Mouse (Mus musculus): Measurements from ENCODE around the gene Kctd13. TPM values are rescaled to one million over a fixed set of nuclear protein-coding genes. Genes with fewer than 3 reads are reported as not detected.

The Kctd13 gene
- polyA plus RNA-seq, 1 experiment from 2014 or later: 28.8 TPM

- 80% methylated on average over 2 of the region's 2 CpGs for WGBS
These were observed 52.9 kb downstream of the Kctd13 start for GRCm38 (mm10) chr7:126981601-126982000.

GRCm38 (mm10) chr7:126982054-126982453 is 53.4 kb downstream of the Kctd13 start:
- H3K36me3 ChIP-seq (ENCODE audit: control insufficient read depth, insufficient read depth, low read length): no peaks in the 10 kb centered on the region; the same call in 1 of the 2 replicates
- H3K27ac ChIP-seq (ENCODE audit: low read depth, low read length): no peak overlapping the region
- no peak overlapping the region for H3K9ac ChIP-seq (ENCODE audit: low read length)
- no peak for DNase-seq (ENCODE audit: low spot score)
- peaks cover 3% of the 10 kb centered on the region; the same call in 1 of the 2 replicates for H3K4me1 ChIP-seq (replicated peaks; ENCODE audit: control insufficient read depth, insufficient read depth, low read length)
- WGBS: 86% methylated on average over 4 of the region's 4 CpGs
- H3K9me3 ChIP-seq (ENCODE audit: control insufficient read depth, low read length): no peaks in the 10 kb centered on the region
- no peak for ATAC-seq (replicated peaks; ENCODE audit: low FRiP score)
- H3K4me2 ChIP-seq (ENCODE audit: low read depth, low read length, severe bottlenecking): no peak overlapping the region
- H3K27me3 ChIP-seq (ENCODE audit: control insufficient read depth, insufficient read depth, low read length): no peaks in the 10 kb centered on the region
- no peak overlapping the region for H3K4me3 ChIP-seq (ENCODE audit: low read depth, low read length)

More at GRCm38 (mm10) chr7:126981601-126982000, 52.9 kb downstream of the Kctd13 start:
- peaks cover 4% of the 10 kb centered on the region; the same call in 1 of the 2 replicates for H3K4me1 ChIP-seq (replicated peaks; ENCODE audit: control insufficient read depth, insufficient read depth, low read length)
- no peak for DNase-seq (ENCODE audit: low spot score)
- no peaks in the 10 kb centered on the region for H3K9me3 ChIP-seq (ENCODE audit: control insufficient read depth, low read length)
- H3K4me2 ChIP-seq (ENCODE audit: low read depth, low read length, severe bottlenecking): no peak overlapping the region
- H3K4me3 ChIP-seq (ENCODE audit: low read depth, low read length): no peak overlapping the region
- H3K36me3 ChIP-seq (ENCODE audit: control insufficient read depth, insufficient read depth, low read length): no peaks in the 10 kb centered on the region; the same call in 1 of the 2 replicates
- no peak for ATAC-seq (replicated peaks; ENCODE audit: low FRiP score)
- no peak overlapping the region for H3K9ac ChIP-seq (ENCODE audit: low read length)
- H3K27ac ChIP-seq (ENCODE audit: low read depth, low read length): no peak overlapping the region
- H3K27me3 ChIP-seq (ENCODE audit: control insufficient read depth, insufficient read depth, low read length): no peaks in the 10 kb centered on the region

GRCm38 (mm10) chr7:126983113-126983512 is 54.4 kb downstream of the Kctd13 start:
- no peak for DNase-seq (ENCODE audit: low spot score)
- H3K4me2 ChIP-seq (ENCODE audit: low read depth, low read length, severe bottlenecking): no peak overlapping the region
- H3K9me3 ChIP-seq (ENCODE audit: control insufficient read depth, low read length): no peaks in the 10 kb centered on the region
- no peaks in the 10 kb centered on the region; the same call in 1 of the 2 replicates for H3K36me3 ChIP-seq (ENCODE audit: control insufficient read depth, insufficient read depth, low read length)
- H3K9ac ChIP-seq (ENCODE audit: low read length): no peak overlapping the region
- no peaks in the 10 kb centered on the region for H3K27me3 ChIP-seq (ENCODE audit: control insufficient read depth, insufficient read depth, low read length)
- 89% methylated on average over 7 of the region's 7 CpGs for WGBS
- no peak for ATAC-seq (replicated peaks; ENCODE audit: low FRiP score)
- no peak overlapping the region for H3K27ac ChIP-seq (ENCODE audit: low read depth, low read length)
- no peak overlapping the region for H3K4me3 ChIP-seq (ENCODE audit: low read depth, low read length)
- H3K4me1 ChIP-seq (replicated peaks; ENCODE audit: control insufficient read depth, insufficient read depth, low read length): no peaks in the 10 kb centered on the region

- H3K9me3 ChIP-seq (ENCODE audit: control insufficient read depth, low read length): no peaks in the 10 kb centered on the region
- H3K9ac ChIP-seq (ENCODE audit: low read length): no peak overlapping the region
- DNase-seq (ENCODE audit: low spot score) (no peak), ATAC-seq (replicated peaks; ENCODE audit: low FRiP score) (no peak)
- no peaks in the 10 kb centered on the region; the same call in 1 of the 2 replicates for H3K36me3 ChIP-seq (ENCODE audit: control insufficient read depth, insufficient read depth, low read length)
- no peaks in the 10 kb centered on the region for H3K4me1 ChIP-seq (replicated peaks; ENCODE audit: control insufficient read depth, insufficient read depth, low read length)
- no peak overlapping the region for H3K4me2 ChIP-seq (ENCODE audit: low read depth, low read length, severe bottlenecking)
- H3K27me3 ChIP-seq (ENCODE audit: control insufficient read depth, insufficient read depth, low read length): no peaks in the 10 kb centered on the region
- H3K4me3 ChIP-seq (ENCODE audit: low read depth, low read length): no peak overlapping the region
- 72% methylated on average over 10 of the region's 10 CpGs for WGBS
- no peak overlapping the region for H3K27ac ChIP-seq (ENCODE audit: low read depth, low read length)
These were observed 56.2 kb downstream of the Kctd13 start for GRCm38 (mm10) chr7:126984667-126985444.

GRCm38 (mm10) chr7:126986319-126986718 is 57.6 kb downstream of the Kctd13 start:
- no peak overlapping the region for H3K27ac ChIP-seq (ENCODE audit: low read depth, low read length)
- H3K4me2 ChIP-seq (ENCODE audit: low read depth, low read length, severe bottlenecking): no peak overlapping the region
- ATAC-seq (replicated peaks; ENCODE audit: low FRiP score) (no peak), DNase-seq (ENCODE audit: low spot score) (no peak)
- H3K9me3 ChIP-seq (ENCODE audit: control insufficient read depth, low read length): no peaks in the 10 kb centered on the region
- H3K36me3 ChIP-seq (ENCODE audit: control insufficient read depth, insufficient read depth, low read length): no peaks in the 10 kb centered on the region
- no peaks in the 10 kb centered on the region for H3K4me1 ChIP-seq (replicated peaks; ENCODE audit: control insufficient read depth, insufficient read depth, low read length)
- H3K9ac ChIP-seq (ENCODE audit: low read length): no peak overlapping the region
- H3K4me3 ChIP-seq (ENCODE audit: low read depth, low read length): no peak overlapping the region
- WGBS: 47% methylated on average over 9 of the region's 9 CpGs
- no peaks in the 10 kb centered on the region for H3K27me3 ChIP-seq (ENCODE audit: control insufficient read depth, insufficient read depth, low read length)

- Histone ChIP-seq H3K36me3 (ENCODE audit: control insufficient read depth, insufficient read depth, low read length) (no peaks in the 10 kb centered on the region), H3K9me3 (ENCODE audit: control insufficient read depth, low read length) (no peaks in the 10 kb centered on the region), H3K4me3 (ENCODE audit: low read depth, low read length) (no peak overlapping the region), H3K27me3 (ENCODE audit: control insufficient read depth, insufficient read depth, low read length) (no peaks in the 10 kb centered on the region), H3K27ac (ENCODE audit: low read depth, low read length) (no peak overlapping the region), H3K4me2 (ENCODE audit: low read depth, low read length, severe bottlenecking) (no peak overlapping the region), H3K4me1 (replicated peaks; ENCODE audit: control insufficient read depth, insufficient read depth, low read length) (no peaks in the 10 kb centered on the region), H3K9ac (ENCODE audit: low read length) (no peak overlapping the region)
- DNase-seq (ENCODE audit: low spot score) (no peak), ATAC-seq (replicated peaks; ENCODE audit: low FRiP score) (no peak)
- WGBS: 68% methylated on average over 8 of the region's 8 CpGs
These were observed 60.1 kb downstream of the Kctd13 start for GRCm38 (mm10) chr7:126988816-126989215.

Other genes with a start within 250 kb of the Kctd13 start
- gene Bola2, start 233.5 kb upstream of the Kctd13 start, polyA plus RNA-seq (2014; fragmentation: Nextera tagmentation; extraction: Ambion mirVana): 162 and 167 TPM in 2 replicates
- gene Slx1b, start 233.1 kb upstream of the Kctd13 start, polyA plus RNA-seq (2014; fragmentation: Nextera tagmentation; extraction: Ambion mirVana): 11.2 and 13.1 TPM in 2 replicates
- gene Coro1a, start 221.1 kb upstream of the Kctd13 start, polyA plus RNA-seq (2014; fragmentation: Nextera tagmentation; extraction: Ambion mirVana): 39.0 and 45.8 TPM in 2 replicates
- 40.1 and 50.6 TPM in 2 replicates for gene Mapk3, start 169.3 kb upstream of the Kctd13 start, polyA plus RNA-seq (2014; fragmentation: Nextera tagmentation; extraction: Ambion mirVana)
- 1.5 and 1.9 TPM in 2 replicates for gene Gdpd3, start 162.5 kb upstream of the Kctd13 start, polyA plus RNA-seq (2014; fragmentation: Nextera tagmentation; extraction: Ambion mirVana)
- 63.9 and 80.5 TPM in 2 replicates for gene Ypel3, start 151.9 kb upstream of the Kctd13 start, polyA plus RNA-seq (2014; fragmentation: Nextera tagmentation; extraction: Ambion mirVana)
- 0.28 and 0.61 TPM in 2 replicates for gene Tbx6, start 147.4 kb upstream of the Kctd13 start, polyA plus RNA-seq (2014; fragmentation: Nextera tagmentation; extraction: Ambion mirVana)
- 348 and 392 TPM in 2 replicates for gene Ppp4c, start 136.4 kb upstream of the Kctd13 start, polyA plus RNA-seq (2014; fragmentation: Nextera tagmentation; extraction: Ambion mirVana)
- gene Fam57b, start 131.2 kb upstream of the Kctd13 start, polyA plus RNA-seq (2014; fragmentation: Nextera tagmentation; extraction: Ambion mirVana): 10.2 and 10.6 TPM in 2 replicates
- not detected in 2 replicates for gene 4930451I11Rik, start 97.2 kb upstream of the Kctd13 start, polyA plus RNA-seq (2014; fragmentation: Nextera tagmentation; extraction: Ambion mirVana)
- 9.3 and 11.2 TPM in 2 replicates for gene Doc2a, start 81.5 kb upstream of the Kctd13 start, polyA plus RNA-seq (2014; fragmentation: Nextera tagmentation; extraction: Ambion mirVana)
- gene Hirip3, start 66.9 kb upstream of the Kctd13 start, polyA plus RNA-seq (2014; fragmentation: Nextera tagmentation; extraction: Ambion mirVana): 29.9 and 38.8 TPM in 2 replicates
- 117 and 118 TPM in 2 replicates for gene Ino80e, start 66.5 kb upstream of the Kctd13 start, polyA plus RNA-seq (2014; fragmentation: Nextera tagmentation; extraction: Ambion mirVana)
- gene Taok2, start 44.2 kb upstream of the Kctd13 start, polyA plus RNA-seq (2014; fragmentation: Nextera tagmentation; extraction: Ambion mirVana): 43.4 and 44.8 TPM in 2 replicates
- gene Tmem219, start 6.0 kb upstream of the Kctd13 start, polyA plus RNA-seq (2014; fragmentation: Nextera tagmentation; extraction: Ambion mirVana): 21.3 and 24.4 TPM in 2 replicates
- gene Asphd1, start 20.7 kb downstream of the Kctd13 start, polyA plus RNA-seq (2014; fragmentation: Nextera tagmentation; extraction: Ambion mirVana): 0.25 and 0.40 TPM in 2 replicates
- 6.3 and 6.7 TPM in 2 replicates for gene Sez6l2, start 21.7 kb downstream of the Kctd13 start, polyA plus RNA-seq (2014; fragmentation: Nextera tagmentation; extraction: Ambion mirVana)
- 68.0 and 78.7 TPM in 2 replicates for gene Cdipt, start 47.0 kb downstream of the Kctd13 start, polyA plus RNA-seq (2014; fragmentation: Nextera tagmentation; extraction: Ambion mirVana)
- gene Cdiptos, start 47.2 kb downstream of the Kctd13 start, polyA plus RNA-seq (2014; fragmentation: Nextera tagmentation; extraction: Ambion mirVana): 0.88 and 1.4 TPM in 2 replicates
- 3.9 and 4.4 TPM in 2 replicates for gene Mvp, start 85.7 kb downstream of the Kctd13 start, polyA plus RNA-seq (2014; fragmentation: Nextera tagmentation; extraction: Ambion mirVana)
- not detected in 2 replicates for gene Pagr1b, start 87.6 kb downstream of the Kctd13 start, polyA plus RNA-seq (2014; fragmentation: Nextera tagmentation; extraction: Ambion mirVana)
- 60.5 and 72.4 TPM in 2 replicates for gene Pagr1a, start 88.5 kb downstream of the Kctd13 start, polyA plus RNA-seq (2014; fragmentation: Nextera tagmentation; extraction: Ambion mirVana)
- 60.9 and 64.7 TPM in 2 replicates for gene Gm42742, start 92.2 kb downstream of the Kctd13 start, polyA plus RNA-seq (2014; fragmentation: Nextera tagmentation; extraction: Ambion mirVana)
- gene Prrt2, start 92.3 kb downstream of the Kctd13 start, polyA plus RNA-seq (2014; fragmentation: Nextera tagmentation; extraction: Ambion mirVana): 9.6 and 10.3 TPM in 2 replicates
- gene Maz, start 98.2 kb downstream of the Kctd13 start, polyA plus RNA-seq (2014; fragmentation: Nextera tagmentation; extraction: Ambion mirVana): 106 and 132 TPM in 2 replicates
- gene Kif22, start 113.6 kb downstream of the Kctd13 start, polyA plus RNA-seq (2014; fragmentation: Nextera tagmentation; extraction: Ambion mirVana): 207 and 208 TPM in 2 replicates
- gene Zg16, start 158.4 kb downstream of the Kctd13 start, polyA plus RNA-seq (2014; fragmentation: Nextera tagmentation; extraction: Ambion mirVana): not detected in 2 replicates
- gene AI467606, start 162.5 kb downstream of the Kctd13 start, polyA plus RNA-seq (2014; fragmentation: Nextera tagmentation; extraction: Ambion mirVana): 0.47 and 0.85 TPM in 2 replicates
- 5.4 and 5.5 TPM in 2 replicates for gene Qprt, start 193.3 kb downstream of the Kctd13 start, polyA plus RNA-seq (2014; fragmentation: Nextera tagmentation; extraction: Ambion mirVana)
- gene Spn, start 208.9 kb downstream of the Kctd13 start, polyA plus RNA-seq (2014; fragmentation: Nextera tagmentation; extraction: Ambion mirVana): 0.11 and 0.12 TPM in 2 replicates

Measured in forebrain, embryonic 11.5 days (tissue).